Mouse (Mus musculus) hindbrain, embryonic 14.5 days (tissue): ENCODE results near the gene Dffa. TPM values are rescaled to one million over a fixed set of nuclear protein-coding genes. Genes with fewer than 3 reads are reported as not detected.
A peak's percentile ranks its signal among the peaks of the same experiment; 100 is the strongest.

Experiments used
- ATAC-seq: fragments of 200-750 bp; cut with Nextera tagmentation; 2 replicates; pipeline ENCODE4 v1.8.0; 2017; ENCODE audit warnings: moderate number of reproducible peaks, mild to moderate bottlenecking, moderate TSS enrichment, moderate library complexity; ENCODE audit not compliant: low FRiP score
- DNase-seq: peaks from one replicate; pipeline ENCODE4 v3.0.0-alpha.2; 2015; ENCODE audit warnings: low spot score
- H3K27ac ChIP-seq: fragments of 300-500 bp; sonication (generic); 2 replicates; pipeline ENCODE4 v1.5.1; 2014; ENCODE audit warnings: mild to moderate bottlenecking, moderate library complexity
- H3K27me3 ChIP-seq: fragments of 300-500 bp; sonication (generic); 2 replicates; pipeline ENCODE4 v1.6.1; 2014; ENCODE audit warnings: mild to moderate bottlenecking, low read length, mixed read lengths; ENCODE audit not compliant: control insufficient read depth, insufficient read depth
- H3K36me3 ChIP-seq: fragments of 300-500 bp; sonication (generic); replicated peaks from 2 replicates; pipeline ENCODE4 v1.6.1; 2014; ENCODE audit not compliant: control insufficient read depth, insufficient read depth
- H3K4me1 ChIP-seq: fragments of 300-500 bp; sonication (generic); replicated peaks from 2 replicates; pipeline ENCODE4 v1.6.1; 2014; ENCODE audit warnings: antibody characterized with exemption, low read length, mixed read lengths; ENCODE audit not compliant: control insufficient read depth, insufficient read depth
- H3K4me2 ChIP-seq: fragments of 300-500 bp; sonication (generic); replicated peaks from 2 replicates; pipeline ENCODE4 v1.6.1; 2014; ENCODE audit warnings: mild to moderate bottlenecking, moderate library complexity
- H3K4me3 ChIP-seq: fragments of 300-500 bp; sonication (generic); replicated peaks from 2 replicates; pipeline ENCODE4 v1.5.1; 2014; ENCODE audit warnings: mild to moderate bottlenecking, low read length
- H3K9ac ChIP-seq: fragments of 300-500 bp; sonication (generic); 2 replicates; pipeline ENCODE4 v1.6.1; 2014
- H3K9me3 ChIP-seq: fragments of 300-500 bp; sonication (generic); 2 replicates; pipeline ENCODE4 v1.6.1; 2016; ENCODE audit warnings: low read length; ENCODE audit not compliant: control insufficient read depth
- WGBS: fragments of 180-500 bp; shearing (Covaris S2); extraction: QIAGEN DNeasy Blood & Tissue Kit; methylation state at CpG from one replicate; pipeline ENCODE4 v1.1.7; 2014; 5-methylcytosine and 5-hydroxymethylcytosine counted together
- polyA plus RNA-seq: library from polyadenylated mRNA; unstranded; fragments of >200 nt; fragmentation: Nextera tagmentation; extraction: Ambion mirVana; gene quantifications from 2 replicates; pipeline ENCODE4 v1.2.1, GENCODE M21; 2014

The Dffa gene
- polyA plus RNA-seq, 1 experiment from 2014 or later: 20.1 TPM

DNA sequence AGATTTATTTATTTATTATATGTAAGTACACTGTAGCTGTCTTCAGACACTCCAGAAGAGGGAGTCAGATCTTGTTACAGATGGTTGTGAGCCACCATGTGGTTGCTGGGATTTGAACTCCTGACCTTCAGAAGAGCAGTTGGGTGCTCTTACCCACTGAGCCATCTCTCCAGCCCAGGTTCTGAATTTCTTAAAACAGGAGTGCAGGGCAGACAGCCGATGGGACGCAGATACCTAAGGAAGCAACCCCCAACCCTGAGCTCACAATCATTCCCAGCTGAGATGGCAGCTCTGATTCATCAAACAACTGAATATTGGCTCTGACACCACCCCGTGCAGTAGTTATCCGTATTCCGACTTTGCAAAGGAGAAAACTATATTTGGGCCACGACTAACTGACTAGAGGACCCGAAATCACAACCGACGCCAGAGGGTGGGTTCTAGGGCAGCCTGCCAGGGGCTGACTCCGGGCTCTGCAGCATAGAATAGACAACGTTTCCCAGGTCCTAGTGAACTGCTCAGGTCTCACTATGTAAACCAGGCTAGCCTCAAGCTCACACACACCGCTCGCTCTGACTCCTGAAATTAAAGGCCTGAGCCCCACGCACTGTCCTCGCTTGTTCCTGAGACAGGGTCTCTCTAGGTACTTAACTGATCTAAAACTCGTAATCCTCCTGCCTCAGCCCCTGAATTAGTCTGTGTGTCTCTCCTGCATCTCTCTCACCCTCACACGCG, 32.3 kb downstream of the Dffa start:
- WGBS: 68% methylated on average over 18 of the region's 18 CpGs

DNA sequence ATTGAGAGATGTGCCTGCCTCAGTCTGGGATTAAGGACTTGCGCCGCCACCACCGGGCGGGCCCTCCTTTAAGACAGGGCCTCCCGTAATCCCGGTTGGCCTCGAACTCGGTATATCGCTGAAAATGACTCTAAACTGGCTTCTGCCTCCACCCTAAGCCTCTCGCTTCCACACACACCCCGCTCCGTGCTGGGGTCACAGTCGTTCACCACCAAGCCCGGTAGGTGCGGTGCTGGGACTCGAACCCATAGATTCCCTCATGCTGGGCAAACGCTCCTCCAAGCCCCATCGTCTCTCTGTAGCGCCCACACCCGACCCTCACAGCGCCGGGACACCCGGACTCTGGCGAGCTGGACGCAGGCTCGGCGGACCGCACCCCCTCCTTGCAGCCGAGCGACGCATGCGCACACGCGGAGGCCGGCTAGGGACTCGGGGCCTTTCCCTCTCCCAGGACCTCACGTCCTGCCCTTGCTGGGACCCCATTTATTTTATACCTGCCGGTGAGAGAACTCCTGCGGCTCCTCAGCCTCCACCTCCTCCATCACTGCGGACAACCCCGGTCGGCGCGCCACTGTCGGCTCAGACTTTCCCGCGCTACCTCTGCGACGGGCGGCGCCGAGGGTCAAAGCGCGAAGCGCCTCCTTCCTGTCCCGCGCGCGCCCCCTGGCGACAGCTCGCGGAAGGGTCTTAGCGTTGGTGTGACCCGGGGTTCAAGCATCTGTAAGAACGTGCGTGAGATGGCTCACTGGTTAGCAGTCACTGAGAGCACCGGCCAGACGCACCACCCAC, 33.2 kb downstream of the Dffa start, which contains the start of gene Cenps:
Gene Cenps (minus strand): TSS at position 648 of the 789 bp plus-strand sequence.
- peak within 1 kb of the TSS; percentile 76 for H3K27ac ChIP-seq
- no peaks in the 10 kb centered on the region for H3K36me3 ChIP-seq
- ATAC-seq (peak; percentile 92), DNase-seq (peak; percentile 95)
- 2% methylated on average over 68 of the region's 68 CpGs for whole genome bisulfite sequencing
- peak within 1 kb of the TSS; percentile 71 for H3K4me3 ChIP-seq
- no peaks in the 10 kb centered on the region for H3K27me3 ChIP-seq
- H3K4me1 ChIP-seq: 0 out of 2 replicates have a peak, but pooled peaks cover 5% of the 10 kb centered on the region
- peak within 1 kb of the TSS; percentile 73 for H3K9ac ChIP-seq
- H3K9me3 ChIP-seq: no peaks in the 10 kb centered on the region
- peak within 1 kb of the TSS; percentile 68 for H3K4me2 ChIP-seq

More for the DNA sequence above, 32.3 kb downstream of the Dffa start:
- Histone ChIP-seq H3K27ac (no peak overlapping the region), H3K9me3 (no peaks in the 10 kb centered on the region), H3K27me3 (no peaks in the 10 kb centered on the region), H3K9ac (peak overlapping the region; percentile 73; the same call in 1 of the 2 replicates), H3K4me3 (peak overlapping the region; percentile 71), H3K4me2 (peak overlapping the region; percentile 68), H3K36me3 (no peaks in the 10 kb centered on the region), H3K4me1 (0 out of 2 replicates have a peak, but pooled peaks cover 5% of the 10 kb centered on the region)
- no peak for DNase-seq
- ATAC-seq: no peak

- Histone ChIP-seq H3K27me3 (no peaks in the 10 kb centered on the region), H3K27ac (no peak overlapping the region), H3K4me3 (no peak overlapping the region), H3K9ac (no peak overlapping the region), H3K4me1 (0 out of 2 replicates have a peak, but pooled peaks cover 5% of the 10 kb centered on the region), H3K9me3 (no peaks in the 10 kb centered on the region), H3K36me3 (no peaks in the 10 kb centered on the region), H3K4me2 (no peak overlapping the region)
- WGBS: 85% methylated on average over 8 of the region's 8 CpGs
- ATAC-seq (no peak), DNase-seq (no peak)
Measured at GRCm38 (mm10) chr4:149138515-149138914, 34.6 kb downstream of the Dffa start.

- DNase-seq (no peak), ATAC-seq (no peak)
- Histone ChIP-seq H3K27me3 (no peaks in the 10 kb centered on the region), H3K4me3 (no peak overlapping the region), H3K9me3 (no peaks in the 10 kb centered on the region), H3K9ac (no peak overlapping the region), H3K4me2 (no peak overlapping the region), H3K4me1 (no peaks in the 10 kb centered on the region), H3K27ac (no peak overlapping the region), H3K36me3 (no peaks in the 10 kb centered on the region)
- WGBS: 29% methylated on average over 4 of the region's 4 CpGs
Measured at GRCm38 (mm10) chr4:149143594-149143993, 39.6 kb downstream of the Dffa start.

GRCm38 (mm10) chr4:149144459-149144858, 40.5 kb downstream of the Dffa start:
- WGBS: 3% methylated on average over 3 of the region's 3 CpGs
- peak overlapping the region; percentile 33; the same call in 1 of the 2 replicates for H3K27ac ChIP-seq
- H3K4me2 ChIP-seq: no peak overlapping the region
- H3K27me3 ChIP-seq: no peaks in the 10 kb centered on the region
- no peaks in the 10 kb centered on the region for H3K9me3 ChIP-seq
- no peaks in the 10 kb centered on the region for H3K4me1 ChIP-seq
- H3K36me3 ChIP-seq: peaks cover 5% of the 10 kb centered on the region; the same call in 1 of the 2 replicates
- H3K9ac ChIP-seq: no peak overlapping the region
- ATAC-seq: peak; percentile 81
- DNase-seq: peak; percentile 92
- H3K4me3 ChIP-seq: no peak overlapping the region

- ATAC-seq (no peak), DNase-seq (no peak)
- H3K4me2 ChIP-seq: no peak overlapping the region
- peaks cover 12% of the 10 kb centered on the region for H3K36me3 ChIP-seq
- no peak overlapping the region for H3K4me3 ChIP-seq
- no peaks in the 10 kb centered on the region for H3K27me3 ChIP-seq
- WGBS: 83% methylated on average over 4 of the region's 4 CpGs
- H3K4me1 ChIP-seq: no peaks in the 10 kb centered on the region
- no peak overlapping the region for H3K9ac ChIP-seq
- no peaks in the 10 kb centered on the region for H3K9me3 ChIP-seq
- H3K27ac ChIP-seq: no peak overlapping the region
Measured at GRCm38 (mm10) chr4:149145151-149145550, 41.2 kb downstream of the Dffa start.

DNA sequence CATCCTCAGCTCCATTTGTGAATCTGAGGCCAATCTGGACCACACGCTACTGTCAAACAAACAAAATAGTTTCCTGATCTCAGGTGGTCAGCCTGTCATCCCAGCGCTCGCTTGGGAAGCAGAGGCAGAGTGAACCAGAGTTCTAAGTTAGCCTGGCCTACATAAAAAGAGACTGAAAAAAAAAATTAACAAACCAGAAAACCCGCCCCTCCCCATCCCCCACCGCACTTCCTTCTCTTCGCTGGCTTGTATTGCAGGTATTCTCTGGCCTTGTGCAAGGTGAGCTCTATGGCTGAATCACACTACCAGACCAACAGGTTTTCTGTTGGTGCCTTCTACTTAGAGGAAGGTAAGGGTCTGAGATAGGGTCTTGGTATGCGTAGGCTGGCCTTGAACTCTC, 43.6 kb downstream of the Dffa start:
- peaks cover 36% of the 10 kb centered on the region for H3K36me3 ChIP-seq
- H3K4me1 ChIP-seq: no peaks in the 10 kb centered on the region
- DNase-seq (no peak), ATAC-seq (no peak)
- no peak overlapping the region for H3K4me2 ChIP-seq
- H3K9me3 ChIP-seq: no peaks in the 10 kb centered on the region
- H3K4me3 ChIP-seq: no peak overlapping the region
- no peak overlapping the region for H3K27ac ChIP-seq
- H3K9ac ChIP-seq: no peak overlapping the region
- no peaks in the 10 kb centered on the region for H3K27me3 ChIP-seq
- WGBS: 90% methylated on average over 7 of the region's 7 CpGs

- H3K4me2 ChIP-seq: no peak overlapping the region
- no peak for ATAC-seq
- 83% methylated on average over 4 of the region's 4 CpGs for WGBS
Measured at GRCm38 (mm10) chr4:149148084-149148483, 44.1 kb downstream of the Dffa start.

GRCm38 (mm10) chr4:149149196-149149595, 45.2 kb downstream of the Dffa start:
- no peaks in the 10 kb centered on the region for H3K27me3 ChIP-seq
- no peaks in the 10 kb centered on the region for H3K9me3 ChIP-seq
- WGBS: 84% methylated on average over 9 of the region's 9 CpGs
- H3K36me3 ChIP-seq: peaks cover 52% of the 10 kb centered on the region
- H3K9ac ChIP-seq: no peak overlapping the region
- ATAC-seq (no peak), DNase-seq (no peak)
- H3K4me2 ChIP-seq: no peak overlapping the region
- H3K4me3 ChIP-seq: no peak overlapping the region
- H3K27ac ChIP-seq: no peak overlapping the region
- H3K4me1 ChIP-seq: no peaks in the 10 kb centered on the region

More at GRCm38 (mm10) chr4:149148084-149148483, 44.1 kb downstream of the Dffa start:
- no peaks in the 10 kb centered on the region for H3K4me1 ChIP-seq
- no peaks in the 10 kb centered on the region for H3K9me3 ChIP-seq
- no peak for DNase-seq
- no peak overlapping the region for H3K9ac ChIP-seq
- no peaks in the 10 kb centered on the region for H3K27me3 ChIP-seq
- H3K4me3 ChIP-seq: no peak overlapping the region
- H3K27ac ChIP-seq: no peak overlapping the region
- H3K36me3 ChIP-seq: peaks cover 41% of the 10 kb centered on the region
